Mouse (Mus musculus): Measurements from ENCODE around the gene Fnbp1. TPM values are rescaled to one million over a fixed set of nuclear protein-coding genes. Genes with fewer than 3 reads are reported as not detected.

The Fnbp1 gene
- polyA plus RNA-seq, 1 experiment from 2014 or later, result 15.7 TPM

- H3K27ac ChIP-seq (replicated peaks), result no peak overlapping the region
- H3K9me3 ChIP-seq (ENCODE audit: control insufficient read depth, low read length), result no peaks in the 10 kb centered on the region
- no peaks in the 10 kb centered on the region for H3K4me1 ChIP-seq (replicated peaks; ENCODE audit: control insufficient read depth, insufficient read depth)
- DNase-seq (ENCODE audit: low spot score) (no peak), ATAC-seq (ENCODE audit: low FRiP score, low TSS enrichment) (no peak)
- H3K36me3 ChIP-seq (ENCODE audit: control insufficient read depth, insufficient read depth, low read length), result peaks cover 9% of the 10 kb centered on the region
- H3K9ac ChIP-seq (ENCODE audit: low read length), result no peak overlapping the region
- 92% methylated on average over 2 of the region's 2 CpGs for WGBS
- no peaks in the 10 kb centered on the region for H3K27me3 ChIP-seq (ENCODE audit: control insufficient read depth, insufficient read depth, low read length)
- TF ChIP-seq EP300 (optimal IDR thresholded peaks at IDR 0.05) (no peak), CTCF (IDR thresholded peaks at IDR 0.05; ENCODE audit: low read depth) (no peak)
- H3K4me2 ChIP-seq (replicated peaks; ENCODE audit: low read depth), result no peak overlapping the region
- H3K4me3 ChIP-seq (ENCODE audit: low read depth, low read length), result no peak overlapping the region
Observed at GRCm38 (mm10) chr2:31075168-31075567, 66.6 kb downstream of the Fnbp1 start.

- no peak overlapping the region for H3K4me2 ChIP-seq (replicated peaks; ENCODE audit: low read depth)
- H3K4me3 ChIP-seq (ENCODE audit: low read depth, low read length), result no peak overlapping the region
- WGBS, result 93% methylated on average over 7 of the region's 7 CpGs
- no peaks in the 10 kb centered on the region for H3K9me3 ChIP-seq (ENCODE audit: control insufficient read depth, low read length)
- ATAC-seq (ENCODE audit: low FRiP score, low TSS enrichment) (no peak), DNase-seq (ENCODE audit: low spot score) (no peak)
- no peaks in the 10 kb centered on the region for H3K4me1 ChIP-seq (replicated peaks; ENCODE audit: control insufficient read depth, insufficient read depth)
- H3K36me3 ChIP-seq (ENCODE audit: control insufficient read depth, insufficient read depth, low read length), result no peaks in the 10 kb centered on the region; the same call in none of the 2 replicates
- H3K9ac ChIP-seq (ENCODE audit: low read length), result no peak overlapping the region
- no peak for TF ChIP-seq EP300 (optimal IDR thresholded peaks at IDR 0.05)
- no peak for TF ChIP-seq CTCF (IDR thresholded peaks at IDR 0.05; ENCODE audit: low read depth)
- H3K27ac ChIP-seq (replicated peaks), result no peak overlapping the region
- H3K27me3 ChIP-seq (ENCODE audit: control insufficient read depth, insufficient read depth, low read length), result no peaks in the 10 kb centered on the region
Observed at GRCm38 (mm10) chr2:31069506-31069905, 72.3 kb downstream of the Fnbp1 start.

- Histone ChIP-seq H3K4me2 (replicated peaks; ENCODE audit: low read depth) (no peak overlapping the region), H3K36me3 (ENCODE audit: control insufficient read depth, insufficient read depth, low read length) (no peaks in the 10 kb centered on the region; the same call in none of the 2 replicates), H3K4me3 (ENCODE audit: low read depth, low read length) (no peak overlapping the region), H3K9me3 (ENCODE audit: control insufficient read depth, low read length) (no peaks in the 10 kb centered on the region), H3K27ac (replicated peaks) (0 out of 2 replicates have a peak overlapping the region, but pooled peaks have one; percentile 40), H3K9ac (ENCODE audit: low read length) (no peak overlapping the region), H3K27me3 (ENCODE audit: control insufficient read depth, insufficient read depth, low read length) (no peaks in the 10 kb centered on the region), H3K4me1 (replicated peaks; ENCODE audit: control insufficient read depth, insufficient read depth) (no peaks in the 10 kb centered on the region)
- ATAC-seq (ENCODE audit: low FRiP score, low TSS enrichment) (no peak), DNase-seq (ENCODE audit: low spot score) (no peak)
- 83% methylated on average over 4 of the region's 4 CpGs for WGBS
- no peak for TF ChIP-seq EP300 (optimal IDR thresholded peaks at IDR 0.05)
- TF ChIP-seq CTCF (IDR thresholded peaks at IDR 0.05; ENCODE audit: low read depth), result no peak
Observed at GRCm38 (mm10) chr2:31069114-31069445, 72.7 kb downstream of the Fnbp1 start.

GRCm38 (mm10) chr2:31068246-31069113, 73.3 kb downstream of the Fnbp1 start:
- no peaks in the 10 kb centered on the region for H3K9me3 ChIP-seq (ENCODE audit: control insufficient read depth, low read length)
- no peak overlapping the region for H3K9ac ChIP-seq (ENCODE audit: low read length)
- DNase-seq (ENCODE audit: low spot score) (no peak), ATAC-seq (ENCODE audit: low FRiP score, low TSS enrichment) (peak; percentile 24; the same call in 1 of the 2 replicates)
- H3K36me3 ChIP-seq (ENCODE audit: control insufficient read depth, insufficient read depth, low read length), result no peaks in the 10 kb centered on the region; the same call in none of the 2 replicates
- H3K4me1 ChIP-seq (replicated peaks; ENCODE audit: control insufficient read depth, insufficient read depth), result no peaks in the 10 kb centered on the region
- 60% methylated on average over 13 of the region's 13 CpGs for WGBS
- no peak overlapping the region for H3K4me2 ChIP-seq (replicated peaks; ENCODE audit: low read depth)
- H3K27ac ChIP-seq (replicated peaks), result peak overlapping the region; percentile 40; the same call in 1 of the 2 replicates
- no peaks in the 10 kb centered on the region for H3K27me3 ChIP-seq (ENCODE audit: control insufficient read depth, insufficient read depth, low read length)
- TF ChIP-seq EP300 (optimal IDR thresholded peaks at IDR 0.05), result no peak
- TF ChIP-seq CTCF (IDR thresholded peaks at IDR 0.05; ENCODE audit: low read depth), result no peak
- H3K4me3 ChIP-seq (ENCODE audit: low read depth, low read length), result no peak overlapping the region

GRCm38 (mm10) chr2:31067696-31068245, 74.0 kb downstream of the Fnbp1 start:
- H3K27me3 ChIP-seq (ENCODE audit: control insufficient read depth, insufficient read depth, low read length), result no peaks in the 10 kb centered on the region
- H3K4me1 ChIP-seq (replicated peaks; ENCODE audit: control insufficient read depth, insufficient read depth), result no peaks in the 10 kb centered on the region
- DNase-seq (ENCODE audit: low spot score), result no peak
- ATAC-seq (ENCODE audit: low FRiP score, low TSS enrichment), result no peak
- no peak overlapping the region for H3K9ac ChIP-seq (ENCODE audit: low read length)
- H3K27ac ChIP-seq (replicated peaks), result no peak overlapping the region
- no peak overlapping the region for H3K4me2 ChIP-seq (replicated peaks; ENCODE audit: low read depth)
- WGBS, result 68% methylated on average over 7 of the region's 7 CpGs
- no peaks in the 10 kb centered on the region; the same call in none of the 2 replicates for H3K36me3 ChIP-seq (ENCODE audit: control insufficient read depth, insufficient read depth, low read length)
- TF ChIP-seq EP300 (optimal IDR thresholded peaks at IDR 0.05) (no peak), CTCF (IDR thresholded peaks at IDR 0.05; ENCODE audit: low read depth) (no peak)
- H3K9me3 ChIP-seq (ENCODE audit: control insufficient read depth, low read length), result no peaks in the 10 kb centered on the region
- no peak overlapping the region for H3K4me3 ChIP-seq (ENCODE audit: low read depth, low read length)
